Mouse (Mus musculus): Measurements from ENCODE around the gene Cyb561a3.
"Not testable (repeated sequence)": the region's sequence is repeated elsewhere in the genome, so short reads cannot be mapped to it uniquely, and the experiment has no call there.

Cyb561a3 gene

GRCm38 (mm10) chr19:10576690-10577561 is at the start of gene Cyb561a3, which contains the start of gene Tmem138:
Gene Cyb561a3, plus strand, starts transcription at chr19:10577172.
Gene Tmem138, minus strand, starts transcription at chr19:10577362.
- DNase-seq = peak; percentile 93

- DNase-seq = no peak
These were observed 46.9 kb upstream of the Cyb561a3 start for GRCm38 (mm10) chr19:10530082-10530481.

- no peak for DNase-seq
These were observed 37.5 kb upstream of the Cyb561a3 start for GRCm38 (mm10) chr19:10539454-10539853.

GRCm38 (mm10) chr19:10555624-10556510 is 21.1 kb upstream of the Cyb561a3 start, which contains the start of gene Tmem216:
Gene Tmem216, minus strand, starts transcription at chr19:10556238.
- DNase-seq = peak; percentile 89 to 90

GRCm38 (mm10) chr19:10557001-10557400 is 20.0 kb upstream of the Cyb561a3 start:
- no peak for DNase-seq

- no peak for DNase-seq
These were observed 19.5 kb upstream of the Cyb561a3 start for GRCm38 (mm10) chr19:10557430-10557829.

- not testable (repeated sequence) for DNase-seq
These were observed 19.1 kb upstream of the Cyb561a3 start for GRCm38 (mm10) chr19:10557837-10558375.

GRCm38 (mm10) chr19:10560108-10560507 is 16.9 kb upstream of the Cyb561a3 start:
- no peak for DNase-seq

- no peak for DNase-seq
These were observed 15.2 kb upstream of the Cyb561a3 start for GRCm38 (mm10) chr19:10561558-10562314.

GRCm38 (mm10) chr19:10562351-10562750 is 14.6 kb upstream of the Cyb561a3 start:
- DNase-seq = no peak

- DNase-seq = no peak
These were observed 12.7 kb upstream of the Cyb561a3 start for GRCm38 (mm10) chr19:10564278-10564677.

- no peak for DNase-seq
These were observed 11.8 kb upstream of the Cyb561a3 start for GRCm38 (mm10) chr19:10565217-10565616.

- no peak for DNase-seq
These were observed 7.3 kb upstream of the Cyb561a3 start for GRCm38 (mm10) chr19:10569627-10570026.

- DNase-seq = no peak
These were observed 3.1 kb downstream of the Cyb561a3 start for GRCm38 (mm10) chr19:10580102-10580501.

- no peak for DNase-seq
These were observed 3.8 kb downstream of the Cyb561a3 start for GRCm38 (mm10) chr19:10580761-10581160.

GRCm38 (mm10) chr19:10581984-10582383 is 5.0 kb downstream of the Cyb561a3 start:
- DNase-seq = no peak

- DNase-seq = no peak
These were observed 6.7 kb downstream of the Cyb561a3 start for GRCm38 (mm10) chr19:10583550-10584146.

- no peak for DNase-seq
These were observed 8.1 kb downstream of the Cyb561a3 start for GRCm38 (mm10) chr19:10585112-10585511.

- no peak for DNase-seq
These were observed 10.3 kb downstream of the Cyb561a3 start for GRCm38 (mm10) chr19:10587231-10587630.

GRCm38 (mm10) chr19:10589127-10589857 is 12.3 kb downstream of the Cyb561a3 start:
- DNase-seq = no peak

- no peak for DNase-seq
These were observed 13.3 kb downstream of the Cyb561a3 start for GRCm38 (mm10) chr19:10590301-10590700.

All from cerebellum, postnatal 14 days (tissue).